Mouse (Mus musculus) midbrain, embryonic 16.5 days (tissue): ENCODE data around the gene Fgfr2. TPM values are rescaled to one million over a fixed set of nuclear protein-coding genes. Genes with fewer than 3 reads are reported as not detected.
A peak's percentile ranks its signal among the peaks of the same experiment; 100 is the strongest.

Experiments
- ATAC-seq: fragments of 200-750 bp; cut with Nextera tagmentation; 2 replicates; pipeline ENCODE4 v1.8.0; 2017; ENCODE audit warnings: moderate TSS enrichment
- H3K27ac ChIP-seq: fragments of 300-500 bp; sonication (generic); 2 replicates; pipeline ENCODE4 v1.5.1; 2014; ENCODE audit warnings: mild to moderate bottlenecking, low read length, mixed read lengths
- H3K27me3 ChIP-seq: fragments of 300-500 bp; sonication (generic); 2 replicates; pipeline ENCODE4 v1.6.1; 2014; ENCODE audit warnings: low read depth, low read length, mixed read lengths; ENCODE audit not compliant: control insufficient read depth, insufficient read depth
- H3K36me3 ChIP-seq: fragments of 300-500 bp; sonication (generic); 2 replicates; pipeline ENCODE4 v1.6.1; 2014; ENCODE audit warnings: mild to moderate bottlenecking, low read length, moderate library complexity, mixed read lengths; ENCODE audit not compliant: control insufficient read depth, insufficient read depth
- H3K4me1 ChIP-seq: fragments of 300-500 bp; sonication (generic); 2 replicates; pipeline ENCODE4 v1.6.1; 2014; ENCODE audit warnings: mild to moderate bottlenecking, low read length, mixed read lengths; ENCODE audit not compliant: control insufficient read depth, insufficient read depth
- H3K4me2 ChIP-seq: fragments of 300-500 bp; sonication (generic); 2 replicates; pipeline ENCODE4 v1.6.1; 2014; ENCODE audit warnings: mild to moderate bottlenecking, low read length, mixed read lengths
- H3K4me3 ChIP-seq: fragments of 300-500 bp; sonication (generic); 2 replicates; pipeline ENCODE4 v1.5.1; 2014; ENCODE audit warnings: low read depth, mild to moderate bottlenecking, low read length, moderate library complexity, mixed read lengths
- H3K9ac ChIP-seq: fragments of 300-500 bp; sonication (generic); 2 replicates; pipeline ENCODE4 v1.6.1; 2014; ENCODE audit warnings: low read depth, low read length, mixed read lengths
- H3K9me3 ChIP-seq: fragments of 300-500 bp; sonication (generic); replicated peaks from 2 replicates; pipeline ENCODE4 v1.6.1; 2014; ENCODE audit warnings: mild to moderate bottlenecking, low read length, mixed read lengths; ENCODE audit not compliant: control insufficient read depth, poor library complexity, severe bottlenecking
- WGBS: fragments of 180-500 bp; shearing (Covaris S2); extraction: QIAGEN DNeasy Blood & Tissue Kit; methylation state at CpG from one replicate; pipeline ENCODE4 v1.1.7; 2014; 5-methylcytosine and 5-hydroxymethylcytosine counted together
- polyA plus RNA-seq: library from polyadenylated mRNA; unstranded; fragments of >200 nt; fragmentation: Nextera tagmentation; extraction: Ambion mirVana; gene quantifications from 2 replicates; pipeline ENCODE4 v1.2.1, GENCODE M21; 2015

Fgfr2 gene
- polyA plus RNA-seq, 1 experiment from 2014 or later: 23.8 TPM

GRCm38 (mm10) chr7:132574646-132575045 is 548.5 kb downstream of the Fgfr2 start:
- no peak overlapping the region for H3K27ac ChIP-seq
- no peaks in the 10 kb centered on the region for H3K9me3 ChIP-seq
- H3K4me1 ChIP-seq: peaks cover 6% of the 10 kb centered on the region; the same call in 1 of the 2 replicates
- H3K9ac ChIP-seq: no peak overlapping the region
- no peak overlapping the region for H3K4me2 ChIP-seq
- H3K27me3 ChIP-seq: peaks cover 2% of the 10 kb centered on the region; the same call in 1 of the 2 replicates
- H3K4me3 ChIP-seq: no peak overlapping the region
- ATAC-seq: no peak
- no peaks in the 10 kb centered on the region for H3K36me3 ChIP-seq
- WGBS: 97% methylated on average over 5 of the region's 5 CpGs

GRCm38 (mm10) chr7:132573205-132573604 is 549.9 kb downstream of the Fgfr2 start:
- 37% methylated on average over 6 of the region's 6 CpGs for WGBS
- Histone ChIP-seq H3K27me3 (peaks cover 2% of the 10 kb centered on the region; the same call in 1 of the 2 replicates), H3K9me3 (no peaks in the 10 kb centered on the region), H3K4me1 (peaks cover 6% of the 10 kb centered on the region; the same call in 1 of the 2 replicates), H3K27ac (0 out of 2 replicates have a peak overlapping the region, but pooled peaks have one; percentile 33), H3K4me3 (no peak overlapping the region), H3K4me2 (no peak overlapping the region), H3K36me3 (no peaks in the 10 kb centered on the region), H3K9ac (no peak overlapping the region)
- ATAC-seq: no peak

- WGBS: 86% methylated on average over 3 of the region's 3 CpGs
- ATAC-seq: no peak
- 0 out of 2 replicates have a peak overlapping the region, but pooled peaks have one; percentile 33 for H3K27ac ChIP-seq
Measured at GRCm38 (mm10) chr7:132572738-132573137, 550.4 kb downstream of the Fgfr2 start.

GRCm38 (mm10) chr7:132571481-132571880 is 551.7 kb downstream of the Fgfr2 start:
- no peak for ATAC-seq
- no peak overlapping the region for H3K4me3 ChIP-seq
- H3K27me3 ChIP-seq: no peaks in the 10 kb centered on the region
- H3K9me3 ChIP-seq: no peaks in the 10 kb centered on the region
- no peaks in the 10 kb centered on the region for H3K36me3 ChIP-seq
- no peak overlapping the region for H3K4me2 ChIP-seq
- peaks cover 4% of the 10 kb centered on the region; the same call in 1 of the 2 replicates for H3K4me1 ChIP-seq
- no peak overlapping the region for H3K27ac ChIP-seq
- WGBS: 84% methylated on average over 8 of the region's 8 CpGs
- H3K9ac ChIP-seq: no peak overlapping the region

More at GRCm38 (mm10) chr7:132572738-132573137, 550.4 kb downstream of the Fgfr2 start:
- H3K4me3 ChIP-seq: no peak overlapping the region
- no peak overlapping the region for H3K9ac ChIP-seq
- H3K36me3 ChIP-seq: no peaks in the 10 kb centered on the region
- H3K4me1 ChIP-seq: peaks cover 6% of the 10 kb centered on the region; the same call in 1 of the 2 replicates
- peaks cover 2% of the 10 kb centered on the region; the same call in 1 of the 2 replicates for H3K27me3 ChIP-seq
- H3K9me3 ChIP-seq: no peaks in the 10 kb centered on the region
- no peak overlapping the region for H3K4me2 ChIP-seq

- 85% methylated on average over 5 of the region's 5 CpGs for WGBS
- H3K4me3 ChIP-seq: no peak overlapping the region
- 0 out of 2 replicates have a peak, but pooled peaks cover 3% of the 10 kb centered on the region for H3K36me3 ChIP-seq
- H3K4me2 ChIP-seq: no peak overlapping the region
- H3K27me3 ChIP-seq: no peaks in the 10 kb centered on the region
- ATAC-seq: no peak
- no peak overlapping the region for H3K27ac ChIP-seq
- no peaks in the 10 kb centered on the region for H3K9me3 ChIP-seq
- H3K9ac ChIP-seq: no peak overlapping the region
- H3K4me1 ChIP-seq: 0 out of 2 replicates have a peak, but pooled peaks cover 2% of the 10 kb centered on the region
Measured at GRCm38 (mm10) chr7:132570071-132570470, 553.1 kb downstream of the Fgfr2 start.

- WGBS: 85% methylated on average over 6 of the region's 6 CpGs
- ATAC-seq: no peak
- Histone ChIP-seq H3K9me3 (no peaks in the 10 kb centered on the region), H3K4me2 (no peak overlapping the region), H3K4me1 (0 out of 2 replicates have a peak, but pooled peaks cover 2% of the 10 kb centered on the region), H3K9ac (no peak overlapping the region), H3K4me3 (no peak overlapping the region), H3K27ac (no peak overlapping the region), H3K36me3 (peaks cover 8% of the 10 kb centered on the region), H3K27me3 (no peaks in the 10 kb centered on the region)
Measured at GRCm38 (mm10) chr7:132568817-132569216, 554.3 kb downstream of the Fgfr2 start.

- Histone ChIP-seq H3K27me3 (no peaks in the 10 kb centered on the region), H3K4me3 (no peak overlapping the region), H3K4me2 (no peak overlapping the region), H3K4me1 (no peaks in the 10 kb centered on the region), H3K9ac (no peak overlapping the region), H3K36me3 (peaks cover 13% of the 10 kb centered on the region), H3K9me3 (no peaks in the 10 kb centered on the region), H3K27ac (no peak overlapping the region)
- 41% methylated on average over 1 of the region's 1 CpGs for WGBS
- ATAC-seq: no peak
Measured at GRCm38 (mm10) chr7:132565831-132566230, 557.3 kb downstream of the Fgfr2 start.

GRCm38 (mm10) chr7:132559138-132559766 is 563.9 kb downstream of the Fgfr2 start:
- Histone ChIP-seq H3K4me3 (no peak overlapping the region), H3K9ac (no peak overlapping the region), H3K9me3 (no peaks in the 10 kb centered on the region), H3K27me3 (no peaks in the 10 kb centered on the region; the same call in 1 of the 2 replicates), H3K4me2 (no peak overlapping the region), H3K4me1 (no peaks in the 10 kb centered on the region), H3K36me3 (peaks cover 13% of the 10 kb centered on the region), H3K27ac (no peak overlapping the region)
- ATAC-seq: no peak
- 80% methylated on average over 3 of the region's 3 CpGs for WGBS

- Histone ChIP-seq H3K4me2 (no peak overlapping the region), H3K36me3 (peaks cover 7% of the 10 kb centered on the region), H3K4me1 (no peaks in the 10 kb centered on the region), H3K9ac (no peak overlapping the region), H3K27ac (no peak overlapping the region), H3K4me3 (no peak overlapping the region), H3K9me3 (no peaks in the 10 kb centered on the region), H3K27me3 (no peaks in the 10 kb centered on the region; the same call in 1 of the 2 replicates)
- WGBS: 92% methylated on average over 7 of the region's 7 CpGs
- no peak for ATAC-seq
Measured at GRCm38 (mm10) chr7:132558141-132558736, 564.9 kb downstream of the Fgfr2 start.
